Mouse (Mus musculus): ENCODE data around the gene Mtrex.

The Mtrex gene

GRCm38 (mm10) chr13:112867381-112867780, 59.8 kb downstream of the Mtrex start:
- no peak for DNase-seq

- DNase-seq = no peak
These were observed 60.4 kb downstream of the Mtrex start for GRCm38 (mm10) chr13:112866782-112867181.

GRCm38 (mm10) chr13:112862978-112863677, 64.1 kb downstream of the Mtrex start:
- no peak for DNase-seq

- no peak for DNase-seq
These were observed 64.9 kb downstream of the Mtrex start for GRCm38 (mm10) chr13:112862342-112862741.

- no peak for DNase-seq
These were observed 65.3 kb downstream of the Mtrex start for GRCm38 (mm10) chr13:112861825-112862306.

- no peak for DNase-seq
These were observed 66.3 kb downstream of the Mtrex start for GRCm38 (mm10) chr13:112860911-112861310.

GRCm38 (mm10) chr13:112860370-112860769, 66.8 kb downstream of the Mtrex start:
- no peak for DNase-seq

GRCm38 (mm10) chr13:112859574-112860134, 67.5 kb downstream of the Mtrex start:
- DNase-seq = no peak

- no peak for DNase-seq
These were observed 69.3 kb downstream of the Mtrex start for GRCm38 (mm10) chr13:112857921-112858320.

- no peak for DNase-seq
These were observed 72.8 kb downstream of the Mtrex start for GRCm38 (mm10) chr13:112854402-112854801.

- DNase-seq = no peak
These were observed 73.4 kb downstream of the Mtrex start for GRCm38 (mm10) chr13:112853710-112854316.

- no peak for DNase-seq
These were observed 81.3 kb downstream of the Mtrex start for GRCm38 (mm10) chr13:112845931-112846330.

- no peak for DNase-seq
These were observed 86.7 kb downstream of the Mtrex start for GRCm38 (mm10) chr13:112840241-112841087.

GRCm38 (mm10) chr13:112838562-112839232, 88.5 kb downstream of the Mtrex start:
- DNase-seq = no peak

GRCm38 (mm10) chr13:112837621-112838155, 89.5 kb downstream of the Mtrex start:
- DNase-seq = no peak

- no peak for DNase-seq
These were observed 90.2 kb downstream of the Mtrex start for GRCm38 (mm10) chr13:112836951-112837350.

GRCm38 (mm10) chr13:112835113-112835512, 92.1 kb downstream of the Mtrex start:
- peak; percentile 22 for DNase-seq

GRCm38 (mm10) chr13:112833895-112834263, 93.3 kb downstream of the Mtrex start:
- DNase-seq = no peak

GRCm38 (mm10) chr13:112833253-112833894, 93.8 kb downstream of the Mtrex start:
- no peak for DNase-seq

- DNase-seq = no peak
These were observed 94.6 kb downstream of the Mtrex start for GRCm38 (mm10) chr13:112832589-112832988.

GRCm38 (mm10) chr13:112829619-112830018, 97.6 kb downstream of the Mtrex start:
- no peak for DNase-seq

- DNase-seq = no peak
These were observed 101.7 kb downstream of the Mtrex start for GRCm38 (mm10) chr13:112825479-112825878.

Measured in right cerebral cortex, postnatal 4 days (tissue).